Mouse (Mus musculus) C2C12 (cell line): ENCODE data around the gene Scnm1. TPM values are rescaled to one million over a fixed set of nuclear protein-coding genes. Genes with fewer than 3 reads are reported as not detected.

Experiments
- H3K27me3 ChIP-seq: one replicate; pipeline ENCODE4 v1.6.1; 2011; ENCODE audit not compliant: control insufficient read depth, insufficient read depth, insufficient read length
- H3K36me3 ChIP-seq: one replicate; pipeline ENCODE4 v1.6.1; 2011; ENCODE audit not compliant: control insufficient read depth, insufficient read depth
- H3K4me3 ChIP-seq: one replicate; pipeline ENCODE4 v1.5.1; 2011; ENCODE audit warnings: mild to moderate bottlenecking, control low read depth; ENCODE audit not compliant: poor library complexity, insufficient read depth, severe bottlenecking
- H3K79me2 ChIP-seq: one replicate; pipeline ENCODE4 v1.6.1; 2011; ENCODE audit not compliant: control insufficient read depth, insufficient read depth
- H3K79me3 ChIP-seq: one replicate; pipeline ENCODE4 v1.6.1; 2011; ENCODE audit warnings: low read depth, control low read depth
- H3ac ChIP-seq: one replicate; pipeline ENCODE3; 2011; ENCODE audit warnings: low read depth; ENCODE audit not compliant: control insufficient read depth, insufficient read length
- CEBPB ChIP-seq: IDR thresholded peaks from one replicate; pipeline ENCODE4 v1.6.1; 2011; ENCODE audit warnings: low read depth, mild to moderate bottlenecking, control low read depth, moderate library complexity
- CTCF ChIP-seq: IDR thresholded peaks from one replicate; pipeline ENCODE4 v1.5.1; 2011; ENCODE audit not compliant: control insufficient read depth, insufficient read depth, insufficient read length
- FOSL1 ChIP-seq: IDR thresholded peaks from one replicate; pipeline ENCODE4 v1.8.0; 2011; ENCODE audit warnings: mild to moderate bottlenecking, low read length; ENCODE audit not compliant: poor library complexity, insufficient read depth, severe bottlenecking
- MAX ChIP-seq: IDR thresholded peaks from one replicate; pipeline ENCODE4 v1.6.1; 2011; ENCODE audit warnings: mild to moderate bottlenecking, control low read depth
- MYOD1 ChIP-seq: IDR thresholded peaks from one replicate; pipeline ENCODE4 v1.6.1; 2011; ENCODE audit warnings: low read depth; ENCODE audit not compliant: control insufficient read depth, insufficient read length
- MYOG ChIP-seq: IDR thresholded peaks from one replicate; pipeline ENCODE4 v1.6.1; 2011; ENCODE audit not compliant: control insufficient read depth, insufficient read length; ENCODE audit errors: extremely low read depth
- USF1 ChIP-seq: IDR thresholded peaks from one replicate; pipeline ENCODE4 v1.6.1; 2011; ENCODE audit warnings: low read depth, mild to moderate bottlenecking, control low read depth, moderate library complexity
- polyA plus RNA-seq: library from polyadenylated mRNA; unstranded; fragments of >200 nt; fragmentation: generic; extraction: Trizol; gene quantifications from one replicate; pipeline ENCODE4 v1.2.1, GENCODE M21; 2012; ENCODE audit warnings: missing spikeins

Gene Scnm1
- polyA plus RNA-seq, 1 experiment: 22.2 TPM

GRCm38 (mm10) chr3:95174011-95174592 lies 40.3 kb upstream of the Scnm1 start:
- TF ChIP-seq USF1 (no peak), CTCF (peak; percentile 14)
- H3K27me3 ChIP-seq: no peaks in the 10 kb centered on the region

DNA sequence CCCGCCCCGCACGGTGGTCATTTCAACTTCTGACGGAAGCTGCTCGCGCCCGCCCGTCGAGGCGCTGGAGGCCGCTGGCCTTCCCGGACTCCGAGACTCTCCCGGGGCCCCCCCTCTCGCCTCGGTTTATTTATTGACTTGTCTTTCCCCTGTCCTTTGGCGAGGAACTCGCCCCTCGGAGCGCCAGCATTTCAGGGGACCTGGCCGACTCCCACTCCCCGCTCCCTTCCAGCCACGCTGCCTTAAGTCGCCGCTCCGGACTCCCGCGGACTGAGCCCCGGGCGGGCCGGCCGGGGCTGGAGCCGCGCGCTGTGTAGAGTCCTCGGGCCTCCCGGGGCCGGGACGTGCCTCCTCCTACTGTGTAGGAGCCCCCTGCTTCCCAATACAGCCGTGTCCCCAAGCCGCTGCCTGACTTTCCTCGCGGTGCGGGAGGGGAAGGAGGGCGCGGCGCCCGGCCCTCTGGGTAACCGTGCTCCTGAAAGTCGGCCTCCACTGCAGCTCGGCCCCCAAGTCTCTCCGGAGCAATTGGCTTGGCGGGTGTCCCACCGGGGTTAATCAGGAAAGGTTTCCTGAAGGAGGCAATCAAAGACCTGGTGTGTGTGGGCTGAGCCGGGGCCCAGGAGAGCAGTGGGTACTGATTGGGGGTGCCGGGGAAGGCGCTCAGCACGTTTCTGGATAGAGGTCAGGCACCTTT lies 39.6 kb upstream of the Scnm1 start:
- TF ChIP-seq USF1 (no peak), CEBPB (no peak), MAX (no peak), FOSL1 (no peak), MYOD1 (no peak), CTCF (no peak), MYOG (no peak)
- no peaks in the 10 kb centered on the region for H3K27me3 ChIP-seq
- no peak overlapping the region for H3ac ChIP-seq
- H3K79me3 ChIP-seq: no peaks in the 10 kb centered on the region
- no peaks in the 10 kb centered on the region for H3K36me3 ChIP-seq
- H3K4me3 ChIP-seq: no peak overlapping the region
- no peaks in the 10 kb centered on the region for H3K79me2 ChIP-seq

More at GRCm38 (mm10) chr3:95174011-95174592, 40.3 kb upstream of the Scnm1 start:
- H3K4me3 ChIP-seq: no peak overlapping the region
- no peak overlapping the region for H3ac ChIP-seq
- no peaks in the 10 kb centered on the region for H3K79me3 ChIP-seq
- H3K36me3 ChIP-seq: no peaks in the 10 kb centered on the region
- H3K79me2 ChIP-seq: no peaks in the 10 kb centered on the region

DNA sequence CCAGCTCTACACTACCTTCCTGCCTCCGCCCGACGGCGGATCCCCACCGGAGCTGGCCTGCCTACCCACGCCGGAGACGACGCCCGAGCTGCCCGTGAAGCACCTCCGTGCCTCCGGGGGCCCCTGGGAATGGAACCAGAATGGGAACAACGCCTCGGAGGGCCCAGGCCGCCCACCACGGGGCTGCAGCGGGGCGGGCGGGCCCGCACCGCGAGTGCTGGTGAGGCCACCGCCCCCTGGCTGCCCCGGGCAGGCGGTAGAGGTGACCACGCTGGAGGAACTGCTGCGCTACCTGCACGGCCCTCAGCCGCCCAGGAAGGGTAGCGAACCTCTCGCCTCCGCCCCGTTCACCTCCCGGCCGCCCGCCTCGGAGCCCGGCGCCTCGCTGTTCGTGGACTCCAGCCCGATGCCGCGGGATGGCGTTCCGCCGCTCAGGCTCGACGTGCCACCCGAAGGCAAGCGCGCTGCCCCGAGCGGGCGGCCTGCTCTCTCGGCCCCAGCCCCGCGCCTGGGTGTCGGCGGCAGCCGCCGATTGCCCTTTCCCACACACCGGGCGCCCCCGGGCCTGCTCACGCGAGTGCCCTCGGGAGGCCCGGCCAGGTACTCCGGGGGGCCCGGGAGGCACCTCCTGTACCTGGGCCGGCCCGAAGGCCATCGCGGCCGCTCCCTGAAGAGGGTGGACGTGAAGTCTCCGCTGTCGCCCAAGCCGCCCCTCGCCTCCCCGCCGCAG lies 38.9 kb upstream of the Scnm1 start:
- H3K36me3 ChIP-seq: no peaks in the 10 kb centered on the region
- TF ChIP-seq CTCF: no peak
- no peak for TF ChIP-seq USF1
- no peak for TF ChIP-seq MAX
- TF ChIP-seq MYOD1: no peak
- TF ChIP-seq CEBPB: no peak
- no peak for TF ChIP-seq MYOG
- TF ChIP-seq FOSL1: no peak
- no peak overlapping the region for H3K4me3 ChIP-seq
- H3K79me2 ChIP-seq: no peaks in the 10 kb centered on the region
- H3ac ChIP-seq: no peak overlapping the region
- no peaks in the 10 kb centered on the region for H3K79me3 ChIP-seq
- no peaks in the 10 kb centered on the region for H3K27me3 ChIP-seq

- Histone ChIP-seq H3K27me3 (no peaks in the 10 kb centered on the region), H3K79me2 (no peaks in the 10 kb centered on the region), H3K79me3 (no peaks in the 10 kb centered on the region), H3K4me3 (no peak overlapping the region), H3K36me3 (no peaks in the 10 kb centered on the region), H3ac (no peak overlapping the region)
- TF ChIP-seq MYOD1 (no peak), CEBPB (no peak), USF1 (no peak), MYOG (no peak)
These were observed 37.3 kb upstream of the Scnm1 start for GRCm38 (mm10) chr3:95171105-95171504.

GRCm38 (mm10) chr3:95169996-95170395 lies 36.2 kb upstream of the Scnm1 start:
- no peak overlapping the region for H3K4me3 ChIP-seq
- no peak overlapping the region for H3ac ChIP-seq
- TF ChIP-seq USF1: no peak
- TF ChIP-seq CEBPB: no peak
- no peak for TF ChIP-seq FOSL1
- H3K27me3 ChIP-seq: no peaks in the 10 kb centered on the region
- H3K36me3 ChIP-seq: no peaks in the 10 kb centered on the region
- no peaks in the 10 kb centered on the region for H3K79me3 ChIP-seq
- no peaks in the 10 kb centered on the region for H3K79me2 ChIP-seq

DNA sequence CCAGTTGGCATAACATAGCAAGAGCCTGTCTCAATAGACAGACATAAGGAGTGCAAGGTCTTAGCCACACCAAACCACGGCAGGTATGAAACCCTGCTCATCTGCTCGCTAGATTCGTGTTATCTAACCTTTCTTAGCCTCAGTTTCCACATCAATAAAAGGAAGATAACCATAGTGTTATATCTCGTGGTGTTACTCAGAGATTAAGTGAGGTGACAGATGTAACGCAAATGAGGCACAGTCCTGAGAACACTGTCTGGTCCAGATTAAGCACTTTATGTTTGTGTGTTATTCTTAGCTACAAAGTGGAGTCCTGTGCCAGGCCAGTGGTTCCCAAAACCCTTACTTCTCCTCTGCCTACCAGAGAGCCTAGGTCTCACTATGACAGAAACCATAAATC lies 31.0 kb upstream of the Scnm1 start:
- Histone ChIP-seq H3K27me3 (no peaks in the 10 kb centered on the region), H3ac (no peak overlapping the region), H3K4me3 (no peak overlapping the region), H3K36me3 (no peaks in the 10 kb centered on the region), H3K79me2 (no peaks in the 10 kb centered on the region), H3K79me3 (no peaks in the 10 kb centered on the region)
- TF ChIP-seq MYOG: no peak
- TF ChIP-seq MAX: no peak
- TF ChIP-seq CTCF: no peak
- no peak for TF ChIP-seq FOSL1
- TF ChIP-seq USF1: no peak
- no peak for TF ChIP-seq MYOD1
- TF ChIP-seq CEBPB: no peak
